Mouse (Mus musculus) spleen, adult 2 months (tissue): Measurements from ENCODE around the gene Shroom3.

ENCODE experiments used
- CTCF ChIP-seq: fragments of 200-500 bp; IDR thresholded peaks from 2 replicates; pipeline ENCODE4 v1.5.1; 2011; ENCODE audit warnings: mild to moderate bottlenecking, inconsistent platforms; ENCODE audit not compliant: insufficient read depth, insufficient read length, insufficient replicate concordance; ENCODE audit errors: extremely low read depth
- POLR2A ChIP-seq: fragments of 200-500 bp; IDR thresholded peaks from 2 replicates; pipeline ENCODE4 v1.6.1; 2011; ENCODE audit warnings: low read depth, low read length, inconsistent platforms

DNA sequence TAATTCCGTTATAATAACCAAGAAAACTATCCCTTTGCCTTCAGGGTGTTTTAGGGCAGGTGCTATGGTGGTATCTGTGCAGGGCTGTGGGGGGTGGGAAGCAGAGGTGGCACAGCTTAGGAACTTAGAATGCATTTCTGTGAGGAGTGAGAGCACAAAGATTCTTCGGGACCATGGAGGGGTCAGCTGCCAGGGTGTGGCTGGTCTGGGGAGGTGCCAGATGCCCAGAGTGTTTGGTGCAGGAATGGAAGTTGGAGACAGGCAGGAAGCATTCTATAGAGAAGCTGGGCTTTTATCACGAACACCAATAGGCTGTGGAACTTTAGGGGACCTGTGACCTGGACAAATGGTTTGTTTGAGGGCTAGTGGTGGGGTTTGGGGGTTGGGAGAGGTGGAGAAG is 58.6 kb downstream of the Shroom3 start:
- TF ChIP-seq CTCF, result no peak
- TF ChIP-seq POLR2A, result no peak
